Mouse (Mus musculus): Measurements from ENCODE around the gene Slc29a4.
A peak's percentile ranks its signal among the peaks of the same experiment; 100 is the strongest.

The Slc29a4 gene

DNA sequence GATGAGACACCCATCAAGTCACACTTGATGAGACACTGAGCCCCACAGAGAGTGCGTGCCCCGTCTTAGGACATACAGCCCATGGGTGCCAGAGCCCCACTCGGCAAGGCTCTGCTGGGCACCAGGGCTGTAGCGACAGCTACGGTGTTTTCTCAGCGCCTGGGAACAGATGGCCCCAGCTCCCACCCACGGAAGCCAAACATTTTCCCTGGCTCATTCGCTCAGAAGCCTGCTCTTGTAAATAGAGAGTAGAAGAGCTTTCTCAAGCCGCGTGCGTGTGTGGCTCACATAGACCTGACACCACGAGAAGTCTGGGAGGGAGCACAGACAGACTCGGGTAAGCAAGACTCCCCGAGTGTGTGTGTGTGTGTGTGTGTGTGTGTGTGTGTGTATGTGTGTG is at the start of gene Slc29a4:
Slc29a4 (plus strand) TSS at position 265 of the 400 bp plus-strand sequence.
- peak; percentile 73 for DNase-seq

DNA sequence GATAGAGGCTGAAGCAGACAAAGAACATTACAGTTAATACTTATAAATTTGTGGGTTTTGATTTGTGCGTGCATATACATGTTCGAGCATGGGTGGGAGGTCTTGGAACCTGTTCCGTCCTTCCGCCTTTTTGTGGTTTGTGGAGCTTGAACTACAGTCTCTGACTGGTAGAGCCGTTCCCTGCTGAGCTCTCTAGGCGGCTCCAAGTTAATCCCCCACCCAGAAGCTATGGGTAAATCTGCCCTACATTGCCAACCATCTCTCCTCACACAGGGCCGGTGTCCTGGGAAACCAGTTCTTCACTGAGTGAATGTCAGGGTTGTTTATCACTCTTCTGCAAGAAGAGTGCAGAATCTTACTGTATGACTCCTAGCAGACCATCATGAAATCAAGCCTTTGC is 44.1 kb upstream of the Slc29a4 start:
- no peak for DNase-seq

DNA sequence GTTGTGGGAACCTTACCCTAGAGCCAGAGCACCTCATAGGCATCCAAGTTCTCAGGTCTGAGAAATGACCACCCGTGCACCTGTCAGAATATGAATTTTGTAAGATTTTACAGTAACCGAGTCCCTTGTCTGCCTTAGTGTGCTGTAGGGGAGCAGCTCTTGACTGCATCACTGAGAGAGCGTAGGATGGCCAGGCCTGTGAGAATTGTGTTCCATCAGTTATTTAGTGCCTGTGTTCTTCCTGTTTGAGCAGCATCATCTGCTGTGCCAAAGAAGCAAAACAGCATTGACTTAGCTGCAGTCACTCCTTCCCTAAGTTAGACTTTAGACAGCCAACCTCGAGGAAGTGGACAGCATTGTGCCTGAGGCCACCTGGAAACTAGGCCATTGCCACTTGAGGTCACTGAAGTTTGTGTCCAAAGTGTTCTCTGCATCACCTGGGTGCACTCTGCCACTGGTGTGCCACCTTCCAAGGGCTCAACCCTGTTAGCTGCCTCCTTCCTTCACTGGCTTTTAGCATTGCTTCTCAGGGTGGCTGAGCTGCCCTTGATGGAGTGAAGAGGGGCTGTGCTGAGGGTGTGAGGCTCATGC is 42.8 kb upstream of the Slc29a4 start:
- no peak for DNase-seq

DNA sequence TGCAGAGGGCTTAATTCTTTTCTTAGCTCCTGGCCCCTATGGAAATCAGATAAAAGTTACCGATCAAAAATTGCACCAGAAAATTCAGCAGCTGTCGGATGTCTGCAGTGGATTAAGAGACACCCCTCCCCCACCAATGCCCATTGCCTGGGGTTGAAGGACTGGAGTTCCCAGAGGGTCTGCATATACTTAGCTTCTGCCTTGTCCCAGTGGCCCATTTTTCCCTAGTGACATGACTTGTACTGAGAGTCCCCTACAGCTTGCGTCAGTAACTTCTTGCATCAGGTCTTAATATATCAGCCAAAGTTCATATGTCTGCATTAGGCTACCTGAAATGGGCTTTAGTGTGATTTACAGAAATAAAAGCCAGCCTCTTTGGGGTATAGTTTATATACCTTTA is 41.9 kb upstream of the Slc29a4 start:
- DNase-seq, result no peak

DNA sequence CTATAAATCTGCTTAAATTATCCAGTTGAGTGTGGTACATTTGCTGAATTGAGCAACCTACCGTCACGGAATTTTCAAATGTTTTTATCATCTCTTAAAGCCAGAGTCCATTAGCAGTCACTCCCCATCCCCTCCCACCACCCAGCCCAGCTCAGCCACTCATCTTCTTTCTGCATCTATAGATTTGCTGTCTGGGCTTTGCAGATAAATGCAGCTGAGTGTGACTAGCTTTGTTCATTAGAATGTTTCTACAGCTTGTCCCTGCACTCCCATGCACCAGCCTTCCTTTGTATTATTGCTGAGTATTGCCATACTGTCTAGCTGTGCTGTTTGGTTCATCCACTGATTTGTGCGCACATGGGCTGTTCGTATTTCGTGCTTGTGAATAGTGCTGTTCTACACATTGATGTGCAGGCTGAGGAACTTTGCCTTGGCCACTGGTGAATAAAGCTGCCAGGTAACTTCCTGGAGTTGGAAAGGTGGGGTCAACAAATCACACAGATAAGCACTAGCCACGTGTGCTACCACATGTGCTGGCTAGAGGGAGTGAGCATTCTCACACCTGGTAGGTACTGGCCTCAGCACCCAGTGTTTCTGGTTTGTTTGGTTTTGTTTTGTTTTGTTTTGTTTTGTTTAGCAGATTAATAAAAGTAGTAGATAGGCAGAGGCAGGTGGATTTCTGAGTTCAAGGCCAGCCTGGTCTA is 41.4 kb upstream of the Slc29a4 start:
- no peak for DNase-seq

DNA sequence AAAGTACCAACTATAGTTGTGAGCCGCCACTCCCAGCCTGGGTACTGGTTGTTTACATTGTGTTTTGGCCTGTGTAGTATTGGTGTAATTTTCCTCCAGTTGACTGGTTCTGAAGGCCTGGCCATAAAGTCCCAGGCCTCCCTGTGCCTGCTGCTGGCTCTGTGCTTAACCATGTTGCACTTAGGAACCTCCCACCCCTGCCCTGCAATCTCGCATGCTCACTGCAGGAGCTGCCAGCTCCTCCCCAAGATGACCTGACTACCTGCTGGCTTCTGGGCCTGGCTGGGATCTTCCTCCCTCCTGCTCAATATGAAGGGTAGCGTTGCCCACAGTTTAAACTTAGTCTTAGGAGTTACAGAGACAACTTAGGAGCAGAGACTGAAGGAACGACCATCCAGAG is 40.0 kb upstream of the Slc29a4 start:
- no peak for DNase-seq

DNA sequence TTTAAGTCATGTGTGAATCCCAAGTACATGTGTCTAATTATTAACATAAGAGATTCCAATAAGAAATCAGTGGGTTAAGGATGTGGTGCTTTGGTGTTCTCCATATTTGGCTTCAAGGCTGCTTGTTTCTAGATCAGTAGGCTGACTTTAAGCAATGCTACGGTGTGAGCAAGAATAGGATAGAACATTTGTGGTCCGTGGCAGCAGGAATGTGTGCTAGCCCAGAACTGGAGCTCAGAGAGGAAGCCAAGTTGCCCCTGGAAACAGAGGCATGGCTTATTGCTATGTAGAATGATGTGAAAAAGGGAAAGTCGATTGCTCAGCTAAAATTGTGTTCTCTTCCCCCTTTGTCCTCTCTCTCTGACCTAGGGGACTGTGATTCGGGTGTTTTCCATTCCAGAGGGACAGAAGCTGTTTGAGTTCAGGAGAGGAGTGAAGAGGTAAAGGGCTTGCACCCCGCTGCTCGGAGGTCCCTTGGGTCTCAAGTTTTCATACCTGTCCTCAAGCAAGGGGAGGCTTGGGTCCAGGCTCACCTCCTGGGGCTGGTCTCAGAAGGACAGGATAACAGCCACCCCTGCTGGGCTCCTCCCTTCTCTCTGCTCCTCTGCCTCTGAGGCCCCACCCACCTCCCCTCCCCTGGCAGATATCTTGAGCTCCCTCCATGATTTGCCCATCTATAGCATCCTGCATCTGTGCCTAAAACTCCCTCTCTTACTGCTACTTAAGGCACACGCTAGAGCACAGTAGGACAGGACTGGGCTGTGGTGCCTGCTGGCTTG is 31.5 kb upstream of the Slc29a4 start:
- DNase-seq, result no peak

DNA sequence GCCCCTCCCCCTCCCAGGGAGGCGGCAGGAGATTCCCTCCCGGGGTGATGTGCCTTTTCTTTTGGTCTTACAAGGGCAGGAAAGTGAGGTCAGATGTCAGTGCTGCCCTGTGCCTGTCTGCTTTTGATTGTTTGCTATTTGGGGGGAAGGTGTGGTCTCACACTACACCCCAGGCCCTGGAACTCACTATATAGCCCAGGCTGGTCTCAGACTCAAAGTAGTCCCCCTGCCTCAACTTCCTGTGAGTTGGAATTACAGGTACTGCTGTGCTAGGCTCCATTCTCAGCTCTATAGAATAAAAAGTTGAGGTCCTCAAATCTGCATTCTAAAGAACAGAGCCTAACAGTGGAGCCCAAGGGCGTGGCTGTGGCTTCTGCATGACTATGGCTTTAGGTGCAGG is 24.4 kb upstream of the Slc29a4 start:
- no peak for DNase-seq

DNA sequence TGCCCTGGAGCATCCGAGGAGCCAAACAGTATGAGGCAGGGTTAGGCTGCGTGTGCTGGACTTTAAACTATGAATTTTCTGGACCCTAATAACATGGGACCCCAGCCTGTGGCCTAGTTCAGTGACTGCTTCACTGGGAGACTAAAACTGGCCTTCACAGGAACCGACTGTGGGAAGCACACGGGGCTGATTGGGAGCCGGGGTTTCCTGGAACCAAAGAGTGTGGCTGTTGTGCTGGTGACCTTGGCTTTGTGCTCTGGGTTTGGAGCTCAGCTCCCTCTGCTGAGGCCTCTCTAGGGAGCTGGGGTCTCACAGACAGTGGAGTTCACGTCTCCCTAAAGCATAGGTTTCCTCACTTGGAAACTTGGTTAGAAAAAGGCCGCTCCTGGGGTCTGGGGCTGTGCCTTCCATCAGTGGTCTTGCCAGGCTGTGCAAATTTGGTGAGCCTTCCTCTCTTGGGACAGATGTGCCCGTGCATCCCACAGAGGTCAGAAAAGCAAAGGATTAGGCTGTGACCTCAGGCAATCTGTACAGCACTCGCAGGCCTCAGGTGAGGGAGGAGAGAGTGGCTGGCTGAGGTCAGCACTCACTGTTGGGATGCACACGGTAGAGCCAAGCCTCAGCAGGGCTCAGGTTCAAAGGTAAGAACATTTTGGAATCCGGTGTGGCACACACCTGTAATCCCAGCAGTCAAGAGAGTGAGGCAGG is 23.6 kb upstream of the Slc29a4 start:
- no peak for DNase-seq

DNA sequence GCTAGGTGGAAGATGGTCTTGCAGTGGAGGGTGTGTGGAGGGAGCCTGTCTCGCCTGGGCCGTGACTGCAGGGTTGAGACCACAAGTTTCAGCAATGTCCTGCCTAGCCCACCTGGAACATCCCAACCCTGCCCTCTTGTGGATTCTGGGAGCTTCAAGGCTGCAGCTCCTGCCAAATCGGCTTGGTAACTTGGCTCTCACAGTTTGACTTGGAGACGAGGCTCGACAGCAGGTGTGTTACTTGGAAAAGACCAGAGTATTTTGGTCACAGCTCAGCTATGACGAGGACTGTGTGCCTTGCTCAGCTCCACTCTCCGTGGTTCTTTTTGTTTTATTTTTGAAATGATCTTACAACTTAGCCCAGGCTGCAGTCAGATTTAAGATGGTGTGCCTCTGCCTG is 22.6 kb upstream of the Slc29a4 start:
- peak; percentile 58 for DNase-seq

DNA sequence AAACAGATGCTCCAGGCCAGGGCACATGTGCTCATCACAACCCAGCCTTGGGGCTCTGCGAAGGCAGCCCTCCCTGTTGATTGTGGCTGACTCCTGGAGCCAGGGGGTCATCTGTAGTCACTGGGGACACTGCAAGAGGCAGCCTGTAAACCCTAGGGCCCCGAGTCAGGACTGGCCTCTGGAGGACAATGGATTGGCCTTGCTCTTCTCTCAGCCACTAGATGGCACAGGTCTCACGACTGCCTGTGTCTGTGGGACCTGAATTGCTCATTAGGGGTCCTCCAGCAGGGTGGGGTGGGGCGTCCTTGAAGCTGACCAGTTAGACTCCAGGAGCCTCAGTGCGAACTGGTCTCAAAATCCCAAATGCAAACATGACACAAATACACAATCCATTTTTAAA is 19.2 kb upstream of the Slc29a4 start:
- no peak for DNase-seq

DNA sequence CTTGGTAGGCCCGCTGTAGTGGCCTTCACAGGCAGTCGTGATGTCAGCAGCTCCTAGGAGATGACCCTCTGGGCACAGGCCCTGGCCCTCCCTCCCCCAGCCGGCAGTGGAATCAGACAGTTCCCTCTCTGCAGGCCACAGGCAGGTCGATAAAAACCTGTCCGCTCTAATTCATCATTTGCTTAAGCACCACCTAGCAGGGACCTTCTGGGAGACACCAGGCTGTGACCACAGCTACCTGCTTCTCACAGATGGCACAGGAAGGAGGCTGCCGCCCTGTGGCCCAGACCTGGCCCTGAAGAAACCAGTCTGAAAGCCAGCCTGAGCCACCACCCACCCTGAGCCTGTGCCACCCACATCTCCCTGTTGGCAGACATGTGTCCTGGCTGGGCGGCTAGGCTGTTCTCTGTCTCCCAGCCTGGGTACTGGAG is 14.2 kb upstream of the Slc29a4 start:
- DNase-seq, result no peak

DNA sequence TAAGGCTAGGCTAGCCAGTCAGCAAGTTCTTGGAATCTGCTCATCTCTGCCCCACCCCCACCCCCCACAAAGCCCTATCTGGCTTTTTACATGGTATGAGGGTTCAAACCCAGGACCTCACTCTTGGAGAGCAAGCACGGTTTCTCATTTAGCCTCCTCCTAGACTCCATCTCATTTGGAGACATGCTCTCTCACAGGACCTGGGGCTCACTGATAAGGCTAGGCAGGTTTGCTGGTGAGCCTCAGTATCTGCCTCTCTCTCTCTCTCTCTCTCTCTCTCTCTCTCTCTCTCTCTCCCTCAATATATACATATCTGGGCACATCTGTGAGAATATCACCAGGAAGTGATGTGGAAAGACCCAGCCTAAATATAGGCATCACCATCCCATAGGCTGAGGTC is 13.2 kb upstream of the Slc29a4 start:
- DNase-seq, result no peak

DNA sequence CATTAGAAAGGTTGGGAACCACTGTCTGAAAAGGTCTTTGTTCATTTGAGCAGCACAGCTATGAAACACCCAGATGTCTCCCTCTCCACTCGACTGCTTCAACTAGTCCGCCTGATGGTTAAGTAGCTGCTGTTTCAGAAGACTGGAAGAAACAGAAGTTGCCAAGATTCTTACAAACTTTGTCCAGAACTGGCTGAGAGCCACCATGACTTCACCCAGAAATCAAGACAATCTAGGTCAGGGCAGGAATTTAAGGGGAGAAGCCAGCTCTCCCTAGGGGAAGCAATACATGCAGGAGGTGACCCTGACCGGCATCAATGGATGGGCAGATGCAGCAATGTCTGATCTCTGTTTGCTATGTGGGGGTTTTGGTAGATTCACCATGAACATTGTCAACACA is 10.4 kb upstream of the Slc29a4 start:
- no peak for DNase-seq

DNA sequence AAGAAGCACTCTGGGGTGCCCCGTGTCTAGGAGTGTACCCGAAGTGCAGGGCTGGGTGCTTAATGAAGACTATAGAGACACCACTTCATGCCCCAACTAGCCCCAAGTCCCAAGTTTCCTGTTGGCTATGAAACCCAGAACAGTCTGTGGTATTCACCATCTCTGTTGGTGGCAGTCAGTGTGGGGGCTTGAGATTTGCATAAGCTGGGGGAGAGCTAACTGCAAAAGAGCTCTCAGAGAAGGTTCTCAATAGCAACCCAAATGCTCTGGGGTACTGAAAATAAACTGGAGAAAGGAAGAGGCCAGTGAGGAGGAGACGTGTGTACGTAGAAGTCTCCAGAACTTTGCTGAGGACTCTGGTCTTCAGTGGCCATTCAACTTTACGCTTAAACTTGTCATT is 9.8 kb upstream of the Slc29a4 start:
- no peak for DNase-seq

DNA sequence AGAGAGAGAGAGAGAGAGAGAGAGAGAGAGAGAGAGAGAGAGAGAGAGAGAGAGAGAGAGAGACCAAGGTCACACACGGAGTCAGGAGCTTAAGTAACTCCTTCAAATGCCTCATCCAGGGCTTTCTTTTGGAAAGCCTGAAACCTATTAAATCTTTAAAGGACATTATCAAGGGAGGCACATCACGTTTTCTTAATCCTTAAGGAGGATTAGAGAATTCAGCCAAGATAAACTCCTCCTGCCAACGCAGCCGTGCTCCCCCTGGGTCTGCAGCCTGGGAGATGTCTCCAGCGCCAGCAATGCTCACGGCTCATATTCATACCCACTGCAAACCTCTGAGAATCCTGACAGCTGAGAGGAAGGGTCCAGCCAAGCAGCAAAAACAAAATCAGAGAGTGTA is 3.4 kb upstream of the Slc29a4 start:
- no peak for DNase-seq

DNA sequence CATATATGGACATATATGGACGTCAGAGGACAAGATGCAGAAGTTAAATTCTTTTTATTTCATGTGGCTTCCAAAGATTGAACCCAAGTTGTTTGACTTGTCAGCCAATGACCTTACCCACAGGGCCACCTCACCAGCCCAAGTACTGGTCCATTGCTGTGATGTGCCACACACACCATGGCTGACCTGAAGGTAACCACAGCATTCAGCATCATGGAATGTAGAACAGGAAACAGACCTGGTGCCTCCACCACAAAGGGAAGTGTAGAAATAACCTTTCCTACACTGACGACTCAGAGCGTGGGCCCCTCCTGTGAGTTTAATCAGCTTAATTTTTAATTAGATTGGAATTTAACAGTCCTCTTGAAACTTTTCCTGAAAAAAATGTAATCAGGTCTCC is 2.0 kb upstream of the Slc29a4 start:
- no peak for DNase-seq

DNA sequence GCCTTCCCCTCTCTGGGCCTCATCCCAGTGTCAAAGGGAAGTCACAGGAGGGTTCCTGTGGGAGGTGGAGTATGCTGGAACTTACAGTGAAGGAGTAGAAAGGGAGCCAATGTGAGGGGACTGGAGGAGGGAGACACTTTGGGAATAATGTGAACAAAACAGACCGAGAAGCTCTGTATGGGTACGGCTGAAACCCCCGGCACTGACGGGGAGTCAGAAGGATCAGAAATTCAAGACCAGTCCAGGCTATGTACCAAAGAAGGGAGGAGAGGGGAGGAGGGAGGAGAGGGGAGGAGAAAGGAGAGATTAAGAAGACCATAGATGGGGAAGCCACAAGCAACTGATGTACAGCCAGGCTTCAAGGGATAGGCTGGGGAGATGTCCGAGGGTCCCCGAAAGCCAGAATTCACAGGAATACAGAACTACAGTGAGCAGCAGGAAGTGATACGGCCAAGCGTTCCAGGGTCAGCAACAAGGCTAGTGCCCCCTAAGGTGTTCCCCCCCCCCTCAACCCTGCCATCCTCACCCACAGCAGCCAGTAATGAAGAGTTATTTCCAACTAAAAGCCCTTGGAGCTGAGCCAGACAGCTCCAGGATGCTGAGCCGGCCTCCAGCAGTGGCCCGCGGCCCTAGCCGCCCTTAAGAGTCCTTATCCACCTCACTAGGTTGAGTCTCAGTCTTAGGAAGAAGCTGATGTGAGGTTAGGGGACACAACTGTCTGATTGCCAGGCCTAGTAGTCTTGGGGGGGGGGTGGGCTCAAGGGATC is 842 bp downstream of the Slc29a4 start:
- DNase-seq, result no peak

DNA sequence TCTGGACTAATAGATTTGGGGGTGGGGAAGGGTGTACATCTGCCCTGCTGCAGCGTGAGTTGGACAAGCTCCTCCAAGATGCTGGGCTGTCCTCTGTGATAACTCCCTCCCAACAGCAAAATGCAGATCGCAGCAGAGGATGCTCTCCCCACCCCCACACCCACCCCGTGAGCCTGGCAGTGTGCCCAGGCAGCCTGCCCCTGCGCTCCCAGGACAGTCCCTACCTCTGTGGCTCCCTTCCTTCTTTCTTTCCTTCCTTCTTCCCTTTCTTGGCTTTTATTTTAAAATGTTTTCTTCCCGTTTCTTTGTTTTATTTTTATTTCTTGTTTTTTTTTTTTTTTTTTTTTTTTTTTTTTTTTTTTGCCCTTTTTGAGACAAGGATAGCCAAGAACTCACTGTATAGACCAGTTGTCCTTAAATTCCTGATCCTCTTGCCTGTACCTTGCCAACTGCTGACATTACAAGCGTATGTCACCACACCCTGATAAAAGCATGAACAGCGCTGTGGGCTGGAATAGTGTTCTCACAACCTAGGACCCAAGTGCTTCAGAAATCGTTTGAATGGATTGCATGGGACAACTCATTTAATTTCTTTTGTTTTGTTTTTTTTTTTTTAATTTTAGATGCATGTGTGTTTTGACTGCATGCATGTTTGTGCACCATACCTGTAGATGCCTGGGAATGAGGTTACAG is 1.6 kb downstream of the Slc29a4 start:
- DNase-seq, result no peak

DNA sequence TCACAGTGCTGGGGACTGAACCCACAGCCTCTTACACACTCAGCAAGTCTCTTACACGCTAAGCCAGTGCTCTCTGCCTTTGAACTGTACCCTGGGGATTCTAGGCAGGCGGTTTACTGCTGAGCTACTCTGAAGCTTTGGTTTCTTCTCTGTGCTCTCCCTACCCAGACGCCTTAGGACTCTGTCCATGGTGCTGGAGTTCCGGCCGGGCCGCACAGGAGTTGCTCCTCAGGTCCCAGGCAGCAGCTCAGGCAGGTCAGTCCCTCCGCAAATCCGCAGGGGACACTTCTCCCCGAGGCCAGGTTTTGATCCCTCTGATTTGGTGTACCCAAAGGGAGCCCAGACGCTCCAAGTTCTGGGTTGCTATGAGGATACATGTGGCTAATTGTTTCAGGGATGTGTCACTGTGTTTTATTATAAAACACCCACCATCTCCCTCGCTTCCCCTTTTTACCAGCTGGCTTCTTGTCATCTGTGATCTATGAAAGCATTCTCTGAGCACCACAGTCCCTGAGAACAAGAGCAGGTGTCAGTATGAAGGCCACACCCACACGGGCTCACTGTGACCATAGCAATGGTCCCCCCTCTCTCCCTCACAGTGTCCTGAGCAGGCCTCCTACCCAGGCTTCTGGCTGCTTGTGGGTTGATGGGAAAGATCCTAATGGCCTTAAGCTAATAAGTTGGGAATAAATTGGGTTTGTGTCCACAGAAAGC is 2.5 kb downstream of the Slc29a4 start:
- peak; percentile 11 for DNase-seq

DNA sequence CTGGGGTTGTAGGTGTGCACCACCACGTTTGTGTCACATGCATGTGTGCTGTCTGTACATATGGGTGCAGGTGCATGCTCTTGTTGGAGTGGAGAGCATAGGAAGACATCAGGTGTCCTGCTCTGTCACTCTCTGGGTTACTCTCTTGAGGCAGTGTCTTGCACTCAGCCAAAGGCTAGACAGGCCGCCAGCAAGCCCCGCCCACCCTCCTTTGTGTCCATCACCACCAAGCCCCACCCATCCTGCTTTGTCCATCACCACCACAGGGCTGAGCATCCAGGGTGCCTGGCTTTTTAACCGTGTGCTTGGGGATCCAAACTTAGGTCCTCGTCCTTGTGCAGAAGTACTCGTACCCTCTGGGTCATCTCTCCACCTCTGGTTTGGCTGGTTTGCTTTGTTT is 3.9 kb downstream of the Slc29a4 start:
- DNase-seq, result no peak

DNA sequence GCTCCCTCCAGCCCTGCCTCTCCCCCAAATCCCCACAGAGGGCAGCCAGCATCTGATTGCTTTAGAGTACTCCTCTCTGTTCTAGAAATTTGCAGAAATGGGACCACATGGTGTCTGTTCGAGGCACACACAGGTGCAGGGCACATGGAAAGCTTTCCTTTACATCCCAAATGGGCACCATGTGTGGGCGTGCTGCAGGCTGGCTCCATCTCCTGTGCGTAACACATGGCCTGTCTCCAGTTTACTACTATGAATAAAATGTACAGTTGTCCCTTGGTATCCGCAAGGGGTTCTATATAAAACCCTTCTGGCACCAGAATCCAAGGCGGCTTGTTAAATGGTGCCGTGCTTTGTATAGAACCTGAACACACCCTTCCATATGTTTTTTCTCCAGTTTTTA is 4.6 kb downstream of the Slc29a4 start:
- DNase-seq, result peak; percentile 78
